Mouse (Mus musculus) ovary, postnatal 14 days (tissue): Measurements from ENCODE around the gene Chd9.

Experiments used
- DNase-seq: peaks from one replicate; pipeline ENCODE4 v3.0.0; 2022; ENCODE audit warnings: low spot score

Gene Chd9

GRCm38 (mm10) chr8:90828181-90828986, at the start of gene Chd9:
TSS of gene Chd9 (plus strand) at chr8:90828352.
- peak; percentile 99 for DNase-seq

- no peak for DNase-seq
These were observed 36.5 kb upstream of the Chd9 start for GRCm38 (mm10) chr8:90791616-90792015.

GRCm38 (mm10) chr8:90793710-90794109, 34.4 kb upstream of the Chd9 start:
- DNase-seq = peak; percentile 78

- peak; percentile 60 for DNase-seq
These were observed 32.9 kb upstream of the Chd9 start for GRCm38 (mm10) chr8:90794990-90795861.

- DNase-seq = no peak
These were observed 28.7 kb upstream of the Chd9 start for GRCm38 (mm10) chr8:90799473-90799872.

- DNase-seq = no peak
These were observed 14.4 kb upstream of the Chd9 start for GRCm38 (mm10) chr8:90813602-90814320.

GRCm38 (mm10) chr8:90816061-90816882, 11.9 kb upstream of the Chd9 start:
- DNase-seq = no peak

GRCm38 (mm10) chr8:90817293-90817692, 10.9 kb upstream of the Chd9 start, which contains the start of gene Gm19935:
TSS of gene Gm19935 (minus strand) at chr8:90817393.
- DNase-seq = no peak

- DNase-seq = no peak
These were observed 8.4 kb upstream of the Chd9 start for GRCm38 (mm10) chr8:90819561-90820320.

- DNase-seq = no peak
These were observed 7.8 kb upstream of the Chd9 start for GRCm38 (mm10) chr8:90820321-90820696.

- DNase-seq = no peak
These were observed 5.7 kb upstream of the Chd9 start for GRCm38 (mm10) chr8:90822443-90822842.

- DNase-seq = no peak
These were observed 2.7 kb upstream of the Chd9 start for GRCm38 (mm10) chr8:90825459-90825871.

- no peak for DNase-seq
These were observed 1.0 kb downstream of the Chd9 start for GRCm38 (mm10) chr8:90828987-90829740.

- no peak for DNase-seq
These were observed 1.7 kb downstream of the Chd9 start for GRCm38 (mm10) chr8:90829825-90830224.

GRCm38 (mm10) chr8:90830980-90831379, 2.8 kb downstream of the Chd9 start:
- DNase-seq = no peak

- DNase-seq = no peak
These were observed 4.6 kb downstream of the Chd9 start for GRCm38 (mm10) chr8:90832576-90833289.

GRCm38 (mm10) chr8:90833628-90834320, 5.6 kb downstream of the Chd9 start:
- no peak for DNase-seq

GRCm38 (mm10) chr8:90834321-90834672, 6.1 kb downstream of the Chd9 start:
- no peak for DNase-seq

- no peak for DNase-seq
These were observed 9.3 kb downstream of the Chd9 start for GRCm38 (mm10) chr8:90837440-90837839.
